Mouse (Mus musculus) erythroblast, embryonic 14.5 days (primary cell): ENCODE data around the gene Ifi27l2a. TPM values are rescaled to one million over a fixed set of nuclear protein-coding genes. Genes with fewer than 3 reads are reported as not detected.
"Not testable (repeated sequence)": the region's sequence is repeated elsewhere in the genome, so short reads cannot be mapped to it uniquely, and the experiment has no call there.

Experiments
- H3K27me3 ChIP-seq: 2 replicates; pipeline ENCODE4 v1.6.1; 2012; ENCODE audit warnings: inconsistent platforms; ENCODE audit not compliant: control insufficient read depth
- H3K36me3 ChIP-seq: 2 replicates; pipeline ENCODE4 v1.6.1; 2012; ENCODE audit warnings: mild to moderate bottlenecking, inconsistent platforms; ENCODE audit not compliant: control insufficient read depth
- H3K4me1 ChIP-seq: 2 replicates; pipeline ENCODE4 v1.6.1; 2012; ENCODE audit warnings: inconsistent platforms; ENCODE audit not compliant: control insufficient read depth
- H3K4me3 ChIP-seq: replicated peaks from 2 replicates; pipeline ENCODE3; 2012; ENCODE audit warnings: moderate library complexity, mild to moderate bottlenecking, inconsistent platforms
- H3K9me3 ChIP-seq: 2 replicates; pipeline ENCODE4 v1.6.1; 2012; ENCODE audit warnings: low read length, inconsistent platforms, mixed read lengths; ENCODE audit not compliant: control insufficient read depth
- GATA1 ChIP-seq: IDR thresholded peaks from 2 replicates; pipeline ENCODE4 v1.6.1; 2012; ENCODE audit warnings: low read length, inconsistent platforms, mixed read lengths
- TAL1 ChIP-seq: IDR thresholded peaks from 3 replicates; pipeline ENCODE4 v1.6.1; 2012; ENCODE audit warnings: low read length, inconsistent platforms, mixed read lengths
- polyA plus RNA-seq: library from polyadenylated mRNA; stranded (reverse); fragments of >175 nt; gene quantifications from 2 replicates; pipeline ENCODE4 v1.2.3, GENCODE M21; 2012

Ifi27l2a gene
- polyA plus RNA-seq, 1 experiment: 0.15 TPM

DNA sequence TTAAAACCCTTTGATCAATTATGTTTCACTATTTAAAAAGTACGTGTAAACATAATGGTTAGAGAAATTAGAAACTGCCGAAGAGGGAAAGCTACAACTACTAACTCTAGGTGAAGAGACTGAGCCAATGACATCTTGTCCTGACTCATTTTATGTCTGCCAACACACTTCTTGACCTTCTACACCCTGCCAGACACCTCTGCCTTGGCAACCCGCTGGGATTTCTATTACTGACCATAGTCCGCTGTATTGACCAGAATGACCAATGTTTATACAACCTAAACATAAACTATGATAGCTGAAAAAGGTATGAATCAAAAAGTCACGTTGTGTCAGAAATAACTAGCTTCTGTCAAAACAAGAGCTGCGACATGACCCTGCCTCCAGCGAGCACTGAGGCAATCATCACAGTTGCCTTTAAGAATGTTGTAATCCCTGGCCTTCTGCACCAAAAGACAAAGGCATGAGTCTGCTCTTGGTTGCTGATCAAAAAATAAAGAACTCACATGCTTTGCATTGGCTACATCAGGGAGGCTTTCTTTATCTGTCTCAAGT, 34.1 kb upstream of the Ifi27l2a start:
- Histone ChIP-seq H3K27me3 (no peaks in the 10 kb centered on the region), H3K4me3 (no peak overlapping the region), H3K9me3 (no peaks in the 10 kb centered on the region), H3K36me3 (no peaks in the 10 kb centered on the region), H3K4me1 (no peaks in the 10 kb centered on the region)
- TF ChIP-seq GATA1 (no peak), TAL1 (no peak)

DNA sequence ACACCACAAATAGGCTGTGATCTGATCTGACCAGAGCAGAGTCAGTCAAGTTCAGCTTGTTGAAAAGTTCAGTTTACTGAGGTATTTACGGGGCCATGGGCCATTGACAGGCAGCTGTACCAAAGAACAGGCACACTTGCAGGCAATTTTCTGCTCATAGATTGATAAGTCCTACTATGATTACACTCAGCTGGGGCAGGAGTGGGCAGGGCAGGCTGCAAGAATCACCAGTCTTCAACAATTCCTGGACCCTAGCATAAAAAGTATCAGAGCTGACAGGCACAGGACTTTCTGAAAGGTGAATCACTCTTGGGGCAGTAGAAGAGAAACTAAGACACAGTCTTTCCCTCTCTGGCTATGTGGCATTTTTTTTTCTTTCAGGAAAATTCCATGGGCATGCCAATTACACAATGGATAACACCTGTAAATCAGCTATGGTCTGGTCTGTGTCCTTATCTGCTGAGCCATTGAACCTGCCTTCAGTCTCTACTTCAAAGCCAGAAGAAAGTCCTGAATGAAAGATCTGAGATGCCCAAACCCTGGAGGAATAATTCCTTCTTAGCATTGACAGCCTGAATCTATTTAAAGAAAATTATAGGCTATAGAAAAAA, 33.4 kb upstream of the Ifi27l2a start:
- Histone ChIP-seq H3K4me3 (no peak overlapping the region), H3K9me3 (no peaks in the 10 kb centered on the region), H3K27me3 (no peaks in the 10 kb centered on the region), H3K36me3 (no peaks in the 10 kb centered on the region), H3K4me1 (no peaks in the 10 kb centered on the region)
- TF ChIP-seq GATA1 (no peak), TAL1 (no peak)

DNA sequence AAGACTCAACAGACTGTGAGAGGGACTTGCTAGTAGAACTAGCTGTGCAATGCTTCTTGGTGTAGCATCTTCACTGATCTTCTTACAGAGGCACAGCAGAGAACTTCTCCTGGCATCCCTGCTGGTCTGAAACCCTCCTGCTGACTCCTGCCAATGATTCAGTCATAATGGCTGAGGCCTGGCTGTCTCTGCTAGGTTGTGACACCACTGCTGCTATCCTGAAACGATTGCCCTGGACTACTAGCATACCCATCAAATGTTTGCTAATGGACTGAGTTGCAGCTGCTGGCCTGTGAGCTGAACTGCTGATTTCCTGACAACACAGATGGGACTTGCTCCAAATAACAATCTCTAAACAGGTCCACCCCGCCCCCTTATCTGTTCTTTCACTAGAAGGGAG, 31.0 kb upstream of the Ifi27l2a start:
- Histone ChIP-seq H3K36me3 (no peaks in the 10 kb centered on the region), H3K9me3 (no peaks in the 10 kb centered on the region), H3K27me3 (no peaks in the 10 kb centered on the region), H3K4me1 (no peaks in the 10 kb centered on the region), H3K4me3 (no peak overlapping the region)
- TF ChIP-seq GATA1 (no peak), TAL1 (no peak)

DNA sequence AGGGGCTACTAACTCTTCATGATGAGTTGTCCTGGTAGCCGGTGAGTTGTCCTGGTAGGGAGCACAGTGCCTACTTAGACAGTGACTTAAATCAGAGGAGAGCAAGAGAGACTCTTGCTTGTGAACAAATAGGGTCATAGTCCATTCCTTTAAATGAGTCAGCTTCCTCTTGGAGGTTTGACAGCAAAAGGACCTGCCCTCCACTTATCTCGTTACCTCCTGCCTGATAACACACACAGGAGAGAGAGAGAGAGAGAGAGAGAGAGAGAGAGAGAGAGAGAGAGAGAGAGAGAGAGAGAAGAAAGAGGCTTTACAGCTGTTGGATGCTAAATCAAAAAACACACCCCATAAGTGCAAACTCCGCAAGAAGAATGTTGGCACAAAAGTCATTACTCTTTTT, 13.7 kb upstream of the Ifi27l2a start, which contains the start of gene Ifi27l2b:
Ifi27l2b (minus strand) TSS at position 84 of the 400 bp plus-strand sequence.
- Histone ChIP-seq H3K4me3 (no peak within 1 kb of the TSS), H3K36me3 (no peaks in the 10 kb centered on the region), H3K27me3 (no peaks in the 10 kb centered on the region), H3K9me3 (no peaks in the 10 kb centered on the region), H3K4me1 (no peaks in the 10 kb centered on the region)
- TF ChIP-seq GATA1 (no peak), TAL1 (no peak)

DNA sequence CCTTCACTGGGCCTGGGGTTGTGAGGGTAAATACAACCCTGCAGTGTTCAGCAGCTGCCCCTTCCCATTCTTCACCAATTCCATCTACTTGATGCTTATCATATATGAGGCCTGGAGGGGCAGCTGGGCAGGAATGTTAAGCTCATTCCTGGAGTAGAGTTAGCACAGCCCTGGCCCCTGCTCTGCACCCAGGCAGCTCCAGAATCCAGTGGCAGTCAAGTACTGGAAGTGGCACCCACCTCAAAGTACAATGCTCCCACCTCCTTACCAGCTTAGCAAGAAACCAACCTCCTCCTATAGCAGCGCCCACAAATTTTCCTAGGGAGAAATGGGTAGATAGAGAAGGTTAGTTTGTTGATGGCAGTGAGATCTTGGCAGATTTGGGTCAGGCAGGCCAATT, 13.2 kb upstream of the Ifi27l2a start:
- H3K9me3 ChIP-seq, H3K4me3 ChIP-seq, H3K27me3 ChIP-seq, H3K36me3 ChIP-seq, H3K4me1 ChIP-seq: not testable (repeated sequence)

DNA sequence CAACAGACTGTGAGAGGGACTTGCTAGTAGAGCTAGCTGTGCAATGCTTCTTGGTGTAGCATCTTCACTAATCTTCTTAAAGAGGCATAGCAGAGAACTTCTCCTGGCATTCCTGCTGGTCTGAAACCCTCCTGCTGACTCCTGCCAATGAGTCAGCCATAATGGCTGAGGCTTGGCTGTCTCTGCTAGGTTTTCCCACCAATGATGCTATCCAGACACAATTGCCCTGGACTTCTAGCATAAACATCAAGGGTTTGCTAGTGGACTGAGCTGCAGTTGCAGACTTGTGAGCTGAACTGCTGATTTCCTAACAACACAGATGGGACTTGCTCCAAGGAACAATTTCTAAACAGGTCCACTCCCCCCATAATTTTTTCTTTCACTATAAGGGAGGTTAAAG, 9.9 kb upstream of the Ifi27l2a start:
- Histone ChIP-seq H3K9me3 (no peaks in the 10 kb centered on the region), H3K4me1 (no peaks in the 10 kb centered on the region), H3K36me3 (no peaks in the 10 kb centered on the region), H3K27me3 (no peaks in the 10 kb centered on the region), H3K4me3 (no peak overlapping the region)
- no peak for TF ChIP-seq TAL1
- no peak for TF ChIP-seq GATA1

DNA sequence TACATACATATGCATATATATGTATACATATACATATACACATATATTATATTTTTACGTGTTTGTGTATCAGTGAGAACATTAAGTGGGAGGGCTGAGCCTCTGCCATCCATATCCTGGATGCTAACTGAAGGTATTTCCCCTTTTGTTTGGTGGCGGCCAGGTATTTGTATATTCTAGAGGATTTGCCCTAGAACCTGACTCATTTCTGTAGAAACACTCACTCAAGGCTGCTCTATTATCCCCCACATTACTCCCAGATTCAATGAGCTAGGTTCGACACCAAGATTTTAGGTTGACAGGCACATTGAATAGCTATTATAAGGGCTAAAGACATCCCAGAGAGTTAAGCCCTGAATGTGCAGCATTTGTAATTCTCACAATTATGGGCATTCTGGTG, 1.6 kb upstream of the Ifi27l2a start:
- H3K4me1 ChIP-seq: no peaks in the 10 kb centered on the region
- TF ChIP-seq GATA1: no peak
- no peak for TF ChIP-seq TAL1

DNA sequence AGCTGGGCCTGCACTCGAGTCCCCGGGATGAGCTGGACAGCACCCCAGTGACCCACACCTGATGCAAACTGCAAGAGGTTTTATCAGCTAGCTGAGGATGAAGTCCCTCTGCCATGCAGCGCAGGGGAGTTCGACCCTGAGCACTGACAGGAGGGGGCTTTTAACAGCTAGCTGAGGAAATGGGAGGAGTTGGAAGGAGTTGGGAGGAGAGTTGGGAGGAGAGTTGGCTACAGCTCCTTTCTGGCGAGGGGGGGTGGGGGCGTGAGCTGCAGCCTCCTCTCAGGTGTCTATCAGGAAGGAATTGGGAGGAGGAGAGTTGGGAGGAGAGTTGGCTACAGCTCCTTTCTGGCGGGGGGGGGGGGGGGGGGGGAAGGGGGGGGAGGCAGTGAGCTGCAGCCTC, 781 bp upstream of the Ifi27l2a start:
- not testable (repeated sequence) for H3K4me1 ChIP-seq, H3K9me3 ChIP-seq, H3K4me3 ChIP-seq, H3K27me3 ChIP-seq, H3K36me3 ChIP-seq

More for the DNA sequence above, 1.6 kb upstream of the Ifi27l2a start:
- Histone ChIP-seq H3K36me3 (no peaks in the 10 kb centered on the region), H3K9me3 (no peaks in the 10 kb centered on the region), H3K4me3 (no peak overlapping the region), H3K27me3 (no peaks in the 10 kb centered on the region)

DNA sequence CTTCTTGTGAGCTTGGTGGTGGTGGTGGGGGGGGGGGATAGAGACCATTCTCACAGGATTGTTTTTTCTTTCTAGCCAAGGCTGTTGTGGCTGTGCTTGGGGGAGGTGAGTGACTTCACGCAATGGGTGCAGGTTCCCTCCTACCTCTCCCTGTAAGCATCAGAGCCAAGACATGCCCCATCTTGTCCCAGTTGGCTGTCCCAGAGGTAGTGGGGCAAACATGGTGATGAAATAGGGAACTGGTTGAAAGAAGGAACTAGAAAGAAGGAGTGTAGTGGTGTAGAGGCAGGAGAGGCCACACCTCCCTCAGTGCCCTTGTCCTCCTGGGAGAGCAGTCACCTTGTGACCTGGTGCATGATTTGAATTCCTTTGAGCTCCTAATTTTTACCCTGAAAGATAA, 5.9 kb downstream of the Ifi27l2a start:
- H3K9me3 ChIP-seq: no peaks in the 10 kb centered on the region

DNA sequence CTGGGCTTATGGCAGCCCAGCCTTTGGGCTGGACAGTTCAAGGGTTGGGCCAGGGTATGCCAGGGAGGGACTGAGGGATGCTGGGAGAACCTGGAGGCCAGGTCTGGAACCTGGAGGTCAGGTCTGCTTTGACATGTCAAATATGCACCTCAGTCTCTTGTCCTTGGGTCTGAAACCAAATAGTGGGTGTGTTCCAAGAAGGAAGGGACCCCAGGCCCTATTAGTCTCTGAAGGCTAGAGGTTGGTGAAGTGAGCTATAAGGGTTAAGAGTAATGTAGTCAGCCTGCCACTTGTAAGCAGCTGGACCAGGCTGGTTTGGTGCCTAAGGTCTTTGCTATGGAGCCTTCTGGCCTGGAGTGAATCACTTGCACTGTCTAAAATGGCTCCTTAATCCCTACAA, 8.6 kb downstream of the Ifi27l2a start:
- no peaks in the 10 kb centered on the region for H3K36me3 ChIP-seq
- H3K4me1 ChIP-seq: no peaks in the 10 kb centered on the region
- no peaks in the 10 kb centered on the region for H3K27me3 ChIP-seq
- TF ChIP-seq TAL1 (no peak), GATA1 (no peak)
- no peaks in the 10 kb centered on the region for H3K9me3 ChIP-seq
- no peak overlapping the region for H3K4me3 ChIP-seq

More for the DNA sequence above, 5.9 kb downstream of the Ifi27l2a start:
- Histone ChIP-seq H3K27me3 (no peaks in the 10 kb centered on the region), H3K4me1 (no peaks in the 10 kb centered on the region), H3K36me3 (no peaks in the 10 kb centered on the region), H3K4me3 (no peak overlapping the region)
- no peak for TF ChIP-seq GATA1
- TF ChIP-seq TAL1: no peak
